Mouse (Mus musculus): ENCODE measurements around the gene Aqp6. TPM values are rescaled to one million over a fixed set of nuclear protein-coding genes. Genes with fewer than 3 reads are reported as not detected.

Aqp6 gene
- not detected in 2 replicates for polyA plus RNA-seq (2012; rRNA removed; ENCODE audit: low replicate concordance)

GRCm38 (mm10) chr15:99600986-99601822, at the start of gene Aqp6:
Aqp6 (plus strand) TSS chr15:99601400.

GRCm38 (mm10) chr15:99578802-99579485, 22.3 kb upstream of the Aqp6 start, which contains the start of gene Aqp2:
Aqp2 (plus strand) TSS chr15:99579055.

DNA sequence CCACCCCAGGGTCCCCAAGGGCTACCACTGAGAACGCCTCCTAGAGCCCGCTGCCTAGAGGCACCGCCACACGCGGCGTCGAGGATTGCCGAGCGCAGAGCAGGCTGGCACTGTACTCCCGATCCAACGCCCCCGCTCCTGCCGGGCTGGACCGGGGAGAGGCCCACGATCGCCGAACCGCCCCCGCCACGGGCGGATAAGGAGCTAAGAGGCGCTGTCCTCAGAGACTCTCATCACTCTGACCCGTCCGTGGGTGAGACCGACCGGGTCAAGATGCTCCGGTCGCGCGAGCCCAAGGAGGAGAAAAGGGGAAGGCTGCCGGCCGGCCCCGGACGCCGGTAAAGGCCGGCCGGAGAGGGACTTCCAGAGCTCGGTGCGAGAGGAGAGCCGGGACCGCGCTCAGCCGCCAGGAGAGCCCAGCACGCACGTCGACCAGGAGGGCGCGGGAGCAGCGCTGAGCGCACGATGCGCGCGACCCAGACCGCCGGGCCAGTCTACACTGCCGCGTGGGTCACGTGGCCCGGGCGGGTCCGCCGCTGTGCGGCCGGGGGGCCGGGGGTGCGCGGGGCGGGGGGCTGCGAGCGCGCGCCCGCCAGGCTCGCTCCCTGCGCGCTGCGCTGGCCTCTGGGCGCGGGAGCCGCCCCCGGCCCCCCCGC, 10.6 kb upstream of the Aqp6 start, which contains the start of gene Aqp5:
Gene Aqp5 (plus strand): TSS at position 354 of the 656 bp plus-strand sequence.

DNA sequence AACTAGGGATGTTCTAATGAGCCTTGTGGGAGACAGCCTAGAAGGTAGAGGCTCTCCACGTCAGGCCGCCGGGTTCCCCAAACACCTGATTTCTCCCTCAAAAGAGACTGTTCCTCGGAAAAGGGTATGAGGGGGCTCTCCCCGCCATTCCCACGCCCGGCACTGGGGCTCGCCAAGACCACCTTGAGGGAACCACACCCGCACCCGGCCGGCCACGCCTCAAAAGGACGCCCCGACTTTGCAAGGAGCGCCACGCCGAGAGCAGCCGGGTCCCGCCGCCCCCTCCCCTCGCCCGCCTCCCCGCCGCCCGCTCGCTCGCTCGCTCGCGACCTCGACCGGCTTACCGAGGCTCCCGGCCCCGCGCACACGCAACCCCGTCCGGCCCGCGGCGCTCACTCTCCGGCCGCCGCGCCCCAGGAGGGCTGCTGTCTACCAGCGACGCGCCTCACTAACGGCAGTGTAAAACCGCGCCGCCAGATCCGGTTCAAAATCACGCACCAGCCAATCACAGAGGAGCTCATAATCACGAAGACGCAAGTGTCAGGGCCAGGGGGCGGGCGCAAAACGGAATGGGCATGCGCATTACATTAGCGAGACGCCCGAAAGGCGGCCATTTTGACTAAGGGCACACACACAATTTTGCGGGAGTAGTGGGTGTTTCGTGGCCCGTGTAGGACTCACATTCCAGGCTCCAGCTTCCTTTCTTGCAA, 50.1 kb downstream of the Aqp6 start, which contains the start of gene Racgap1:
Gene Racgap1 (minus strand): TSS at position 494 of the 710 bp plus-strand sequence.

Other genes with a start within 250 kb of the Aqp6 start
- gene Fmnl3, start 230.9 kb upstream of the Aqp6 start, polyA plus RNA-seq (2012; rRNA removed; ENCODE audit: low replicate concordance): 26.5 and 31.2 TPM in 2 replicates
- gene Tmbim6, start 208.5 kb upstream of the Aqp6 start, polyA plus RNA-seq (2012; rRNA removed; ENCODE audit: low replicate concordance): 937 and 960 TPM in 2 replicates
- 10.7 and 21.6 TPM in 2 replicates for gene Nckap5l, start 143.7 kb upstream of the Aqp6 start, polyA plus RNA-seq (2012; rRNA removed; ENCODE audit: low replicate concordance)
- gene Bcdin3d, start 126.7 kb upstream of the Aqp6 start, polyA plus RNA-seq (2012; rRNA removed; ENCODE audit: low replicate concordance): 5.2 and 6.9 TPM in 2 replicates
- gene Faim2, start 73.2 kb upstream of the Aqp6 start, polyA plus RNA-seq (2012; rRNA removed; ENCODE audit: low replicate concordance): 2.5 and 2.8 TPM in 2 replicates
- gene Aqp2, start 22.3 kb upstream of the Aqp6 start, polyA plus RNA-seq (2012; rRNA removed; ENCODE audit: low replicate concordance): 1.2 and 2.0 TPM in 2 replicates
- 247 and 333 TPM in 2 replicates for gene Aqp5, start 10.6 kb upstream of the Aqp6 start, polyA plus RNA-seq (2012; rRNA removed; ENCODE audit: low replicate concordance)
- gene Racgap1, start 50.3 kb downstream of the Aqp6 start, polyA plus RNA-seq (2012; rRNA removed; ENCODE audit: low replicate concordance): 6.6 and 7.8 TPM in 2 replicates
- 0.79 and 1.3 TPM in 2 replicates for gene Asic1, start 69.0 kb downstream of the Aqp6 start, polyA plus RNA-seq (2012; rRNA removed; ENCODE audit: low replicate concordance)
- gene Smarcd1, start 100.7 kb downstream of the Aqp6 start, polyA plus RNA-seq (2012; rRNA removed; ENCODE audit: low replicate concordance): 39.3 and 39.6 TPM in 2 replicates
- 2.9 TPM in 1 of 2 replicates, not detected in the other for gene Gm17349, start 104.1 kb downstream of the Aqp6 start, polyA plus RNA-seq (2012; rRNA removed; ENCODE audit: low replicate concordance)
- gene Gpd1, start 116.1 kb downstream of the Aqp6 start, polyA plus RNA-seq (2012; rRNA removed; ENCODE audit: low replicate concordance): 871 and 1,032 TPM in 2 replicates
- 214 and 295 TPM in 2 replicates for gene Cox14, start 124.2 kb downstream of the Aqp6 start, polyA plus RNA-seq (2012; rRNA removed; ENCODE audit: low replicate concordance)
- 35.9 and 58.1 TPM in 2 replicates for gene Cers5, start 171.5 kb downstream of the Aqp6 start, polyA plus RNA-seq (2012; rRNA removed; ENCODE audit: low replicate concordance)

Data from mammary gland, adult 2 months (tissue).